In the genomic region with DNA sequence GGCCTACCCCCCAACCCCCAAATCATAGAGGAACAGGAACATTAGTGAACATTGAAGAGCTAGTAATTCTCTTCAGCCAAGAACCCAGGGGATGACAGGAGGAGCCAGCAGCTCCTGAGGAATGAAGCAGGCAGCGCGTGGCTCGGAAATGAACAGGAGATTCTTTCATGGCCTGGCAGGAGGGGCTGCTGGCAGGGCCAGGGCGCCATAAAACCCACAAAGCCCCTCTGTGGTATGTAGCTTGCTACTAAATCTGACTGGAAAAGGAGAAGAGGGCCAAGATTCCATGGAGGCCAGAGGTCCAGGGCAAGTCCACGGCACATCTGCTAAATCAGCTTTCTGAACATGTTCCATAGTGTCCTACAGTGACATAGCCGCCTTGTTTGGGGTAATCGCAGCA, we compare ENCODE assay signal across 1 mouse cellular context.
TF ChIP-seq lines count a peak whose summit lies in the region.

No protein-coding gene starts in this region.

TF ChIP-seq in MEL, 35 proteins besides CTCF, POLR2A, EP300 and RAD21:
- TF ChIP-seq MYB (IDR thresholded peaks at IDR 0.05; ENCODE audit: low read depth, low read length) = no peak
- 0 out of 2 replicates have a peak, but pooled peaks have one; percentile 30 for TF ChIP-seq POLR2AphosphoS2 (IDR thresholded peaks at IDR 0.05; ENCODE audit: low read length)
